Mouse (Mus musculus): ENCODE data around the gene Fbxl19.
"Not testable (repeated sequence)": the region's sequence is repeated elsewhere in the genome, so short reads cannot be mapped to it uniquely, and the experiment has no call there.

Gene Fbxl19

GRCm38 (mm10) chr7:127730170-127730569 is 14.2 kb upstream of the Fbxl19 start:
- DNase-seq (ENCODE audit: low spot score), result no peak

- not testable (repeated sequence) for DNase-seq (ENCODE audit: low spot score)
These were observed 12.3 kb upstream of the Fbxl19 start, which contains the start of gene Ctf2 for GRCm38 (mm10) chr7:127732066-127732465. TSS of gene Ctf2 (minus strand) at chr7:127732166.

- DNase-seq (ENCODE audit: low spot score), result peak; percentile 92
These were observed 908 bp downstream of the Fbxl19 start for GRCm38 (mm10) chr7:127745251-127745651.

- peak; percentile 98 for DNase-seq (ENCODE audit: low spot score)
These were observed 1.5 kb downstream of the Fbxl19 start for GRCm38 (mm10) chr7:127745652-127746493.

GRCm38 (mm10) chr7:127746494-127747491 is 2.5 kb downstream of the Fbxl19 start:
- no peak for DNase-seq (ENCODE audit: low spot score)

- no peak for DNase-seq (ENCODE audit: low spot score)
These were observed 3.4 kb downstream of the Fbxl19 start for GRCm38 (mm10) chr7:127747559-127748234.

GRCm38 (mm10) chr7:127748235-127748560 is 3.9 kb downstream of the Fbxl19 start:
- no peak for DNase-seq (ENCODE audit: low spot score)

GRCm38 (mm10) chr7:127750131-127751127 is 6.1 kb downstream of the Fbxl19 start:
- DNase-seq (ENCODE audit: low spot score), result no peak

GRCm38 (mm10) chr7:127751619-127752018 is 7.3 kb downstream of the Fbxl19 start:
- DNase-seq (ENCODE audit: low spot score), result no peak

- no peak for DNase-seq (ENCODE audit: low spot score)
These were observed 7.7 kb downstream of the Fbxl19 start for GRCm38 (mm10) chr7:127752069-127752468.

GRCm38 (mm10) chr7:127753158-127753557 is 8.8 kb downstream of the Fbxl19 start:
- DNase-seq (ENCODE audit: low spot score), result no peak

- DNase-seq (ENCODE audit: low spot score), result no peak
These were observed 9.4 kb downstream of the Fbxl19 start for GRCm38 (mm10) chr7:127753741-127754140.

- DNase-seq (ENCODE audit: low spot score), result no peak
These were observed 15.4 kb downstream of the Fbxl19 start for GRCm38 (mm10) chr7:127759716-127760115.

GRCm38 (mm10) chr7:127760478-127760877 is 16.1 kb downstream of the Fbxl19 start:
- no peak for DNase-seq (ENCODE audit: low spot score)

- DNase-seq (ENCODE audit: low spot score), result no peak
These were observed 16.7 kb downstream of the Fbxl19 start for GRCm38 (mm10) chr7:127761026-127761425.

GRCm38 (mm10) chr7:127763642-127764041 is 19.3 kb downstream of the Fbxl19 start:
- no peak for DNase-seq (ENCODE audit: low spot score)

- DNase-seq (ENCODE audit: low spot score), result no peak
These were observed 21.4 kb downstream of the Fbxl19 start for GRCm38 (mm10) chr7:127765756-127766155.

- DNase-seq (ENCODE audit: low spot score), result no peak
These were observed 22.7 kb downstream of the Fbxl19 start for GRCm38 (mm10) chr7:127766851-127767609.

GRCm38 (mm10) chr7:127767671-127768345 is 23.5 kb downstream of the Fbxl19 start:
- DNase-seq (ENCODE audit: low spot score), result no peak
